Mouse (Mus musculus): ENCODE measurements around the gene 4930539E08Rik.

Gene 4930539E08Rik

GRCm38 (mm10) chr17:28854377-28854776, 60.7 kb downstream of the 4930539E08Rik start:
- DNase-seq: no peak

GRCm38 (mm10) chr17:28850511-28850910, 64.6 kb downstream of the 4930539E08Rik start:
- no peak for DNase-seq

- no peak for DNase-seq
Measured at GRCm38 (mm10) chr17:28846974-28847617, 68.0 kb downstream of the 4930539E08Rik start.
